Mouse (Mus musculus) MEL (cell line): ENCODE data around the gene Ptger3. TPM values are rescaled to one million over a fixed set of nuclear protein-coding genes. Genes with fewer than 3 reads are reported as not detected.

Experiments used
- DNase-seq: peaks from one replicate; pipeline ENCODE4 v3.0.0; 2011; ENCODE audit warnings: low read depth, low spot score
- H3K27ac ChIP-seq: 2 replicates; pipeline ENCODE4 v1.5.1; 2012; ENCODE audit warnings: low read depth, mild to moderate bottlenecking, control low read depth, low read length, moderate library complexity; ENCODE audit not compliant: control insufficient read depth
- H3K27me3 ChIP-seq, 2 experiments: fragments of 150-350 bp in 1 of 2; sonication (generic) in 1 of 2; 2 replicates each; pipeline ENCODE4 v1.6.1; 2012; ENCODE audit warnings: low read length in 2 of 2, mild to moderate bottlenecking in 2 of 2, improper control_type of control experiment in 1 of 2, moderate library complexity in 1 of 2; ENCODE audit not compliant: insufficient read depth in 2 of 2, control insufficient read depth in 1 of 2
- H3K36me3 ChIP-seq, 2 experiments: 2 replicates each; pipeline ENCODE4 v1.6.1; 2012 to 2014; ENCODE audit warnings: low read length in 2 of 2, improper control_type of control experiment in 1 of 2, inconsistent platforms in 1 of 2, mild to moderate bottlenecking in 1 of 2; ENCODE audit not compliant: insufficient read depth in 2 of 2, control insufficient read depth in 1 of 2
- H3K4me1 ChIP-seq, 2 experiments: fragments of 150-350 bp in 1 of 2; sonication (generic) in 1 of 2; 2 replicates each; pipeline ENCODE4 v1.6.1; 2012; ENCODE audit warnings: low read length in 2 of 2, improper control_type of control experiment in 1 of 2, mild to moderate bottlenecking in 1 of 2; ENCODE audit not compliant: insufficient read depth in 2 of 2, control insufficient read depth in 1 of 2
- H3K4me3 ChIP-seq, 2 experiments: fragments of 150-350 bp in 1 of 2; sonication (generic) in 1 of 2; 2 replicates each; pipeline ENCODE4 v1.5.1; 2012; ENCODE audit warnings: low read depth in 2 of 2, low read length in 2 of 2, mild to moderate bottlenecking in 2 of 2, moderate library complexity in 2 of 2, control low read depth in 1 of 2, improper control_type of control experiment in 1 of 2; ENCODE audit not compliant: control insufficient read depth in 1 of 2, insufficient read depth in 1 of 2
- H3K79me2 ChIP-seq: 2 replicates; pipeline ENCODE4 v1.6.1; 2012; ENCODE audit warnings: mild to moderate bottlenecking, low read length, moderate library complexity; ENCODE audit not compliant: control insufficient read depth, poor library complexity, insufficient read depth
- H3K9ac ChIP-seq: 2 replicates; pipeline ENCODE4 v1.6.1; 2012; ENCODE audit warnings: low read depth, mild to moderate bottlenecking, control low read depth, low read length, moderate library complexity; ENCODE audit not compliant: control insufficient read depth, poor library complexity, severe bottlenecking
- H3K9me3 ChIP-seq: fragments of 150-350 bp; sonication (generic); replicated peaks from 2 replicates; pipeline ENCODE4 v1.6.1; 2012; ENCODE audit warnings: mild to moderate bottlenecking, low read length, improper control_type of control experiment, moderate library complexity; ENCODE audit not compliant: insufficient read depth
- CHD1 ChIP-seq: IDR thresholded peaks from 2 replicates; pipeline ENCODE4 v1.6.1; 2012; ENCODE audit warnings: low read depth, mild to moderate bottlenecking, inconsistent platforms, low read length, improper control_type of control experiment
- E2F4 ChIP-seq: IDR thresholded peaks from 2 replicates; pipeline ENCODE4 v1.6.1; 2011; ENCODE audit warnings: low read depth, low read length, improper control_type of control experiment, borderline replicate concordance
- ELF1 ChIP-seq: IDR thresholded peaks from 2 replicates; pipeline ENCODE4 v1.6.1; 2014; ENCODE audit warnings: low read depth, mild to moderate bottlenecking, inconsistent platforms, low read length, improper control_type of control experiment, moderate library complexity
- ETS1 ChIP-seq: IDR thresholded peaks from 2 replicates; pipeline ENCODE4 v1.6.1; 2012; ENCODE audit warnings: low read depth, mild to moderate bottlenecking, inconsistent platforms, low read length, improper control_type of control experiment, moderate library complexity
- GABPA ChIP-seq: IDR thresholded peaks from 2 replicates; pipeline ENCODE4 v1.6.1; 2012; ENCODE audit warnings: low read depth, mild to moderate bottlenecking, inconsistent platforms, low read length, improper control_type of control experiment, moderate library complexity
- GATA1 ChIP-seq: IDR thresholded peaks from 2 replicates; pipeline ENCODE4 v1.6.1; 2011; ENCODE audit warnings: low read depth, low read length, improper control_type of control experiment
- HCFC1 ChIP-seq: IDR thresholded peaks from 2 replicates; pipeline ENCODE4 v1.6.1; 2012; ENCODE audit warnings: low read depth, mild to moderate bottlenecking, inconsistent platforms, low read length, improper control_type of control experiment, moderate library complexity
- MAFK ChIP-seq: IDR thresholded peaks from 2 replicates; pipeline ENCODE4 v1.6.1; 2011; ENCODE audit warnings: low read depth, mild to moderate bottlenecking, low read length, improper control_type of control experiment, borderline replicate concordance
- MAZ ChIP-seq: IDR thresholded peaks from 2 replicates; pipeline ENCODE4 v1.6.1; 2012; ENCODE audit warnings: low read depth, mild to moderate bottlenecking, inconsistent platforms, low read length, improper control_type of control experiment
- MXI1 ChIP-seq: IDR thresholded peaks from 2 replicates; pipeline ENCODE4 v1.6.1; 2011; ENCODE audit warnings: mild to moderate bottlenecking, low read depth, low read length, improper control_type of control experiment
- MYB ChIP-seq: IDR thresholded peaks from 2 replicates; pipeline ENCODE4 v1.6.1; 2011; ENCODE audit warnings: mild to moderate bottlenecking, low read depth, low read length, improper control_type of control experiment
- MYC ChIP-seq: IDR thresholded peaks from 2 replicates; pipeline ENCODE4 v1.6.1; 2011; ENCODE audit warnings: low read depth, mild to moderate bottlenecking, low read length, improper control_type of control experiment, moderate library complexity
- POLR2A ChIP-seq, 2 experiments: IDR thresholded peaks; 2 replicates each; pipeline ENCODE4 v1.6.1; 2011 to 2012; ENCODE audit warnings: low read length in 2 of 2, mild to moderate bottlenecking in 2 of 2, control low read depth in 1 of 2, improper control_type of control experiment in 1 of 2, low read depth in 1 of 2, moderate library complexity in 1 of 2; ENCODE audit not compliant: control insufficient read depth in 1 of 2, insufficient read depth in 1 of 2, poor library complexity in 1 of 2
- POLR2AphosphoS2 ChIP-seq: IDR thresholded peaks from 2 replicates; pipeline ENCODE4 v1.6.1; 2011; ENCODE audit warnings: low read length, improper control_type of control experiment
- POLR2AphosphoS5 ChIP-seq: IDR thresholded peaks from 2 replicates; pipeline ENCODE4 v1.6.1; 2012; ENCODE audit warnings: low read depth, borderline replicate concordance, mild to moderate bottlenecking, inconsistent platforms, low read length, moderate library complexity, mixed read lengths
- RAD21 ChIP-seq: IDR thresholded peaks from 2 replicates; pipeline ENCODE4 v1.6.1; 2011; ENCODE audit warnings: mild to moderate bottlenecking, low read depth, low read length, improper control_type of control experiment
- RCOR1 ChIP-seq: IDR thresholded peaks from 2 replicates; pipeline ENCODE4 v1.6.1; 2012; ENCODE audit warnings: low read depth, mild to moderate bottlenecking, inconsistent platforms, low read length, improper control_type of control experiment
- SMC3 ChIP-seq: IDR thresholded peaks from 2 replicates; pipeline ENCODE4 v1.6.1; 2011; ENCODE audit warnings: low read depth, low read length, improper control_type of control experiment
- TAL1 ChIP-seq: IDR thresholded peaks from 2 replicates; pipeline ENCODE4 v1.6.1; 2012; ENCODE audit warnings: mild to moderate bottlenecking, inconsistent platforms, low read length, moderate library complexity, mixed read lengths
- TCF12 ChIP-seq: IDR thresholded peaks from 2 replicates; pipeline ENCODE4 v1.6.1; 2014; ENCODE audit warnings: low read depth, mild to moderate bottlenecking, inconsistent platforms, low read length, improper control_type of control experiment, moderate library complexity
- UBTF ChIP-seq: IDR thresholded peaks from 2 replicates; pipeline ENCODE4 v1.6.1; 2012; ENCODE audit warnings: low read depth, mild to moderate bottlenecking, inconsistent platforms, low read length, improper control_type of control experiment, moderate library complexity, borderline replicate concordance; ENCODE audit not compliant: insufficient read depth
- ZC3H11A ChIP-seq: IDR thresholded peaks from 2 replicates; pipeline ENCODE4 v1.6.1; 2012; ENCODE audit warnings: low read depth, mild to moderate bottlenecking, inconsistent platforms, low read length, improper control_type of control experiment
- ZMIZ1 ChIP-seq: IDR thresholded peaks from 2 replicates; pipeline ENCODE4 v1.6.1; 2012; ENCODE audit warnings: low read depth, mild to moderate bottlenecking, inconsistent platforms, low read length, improper control_type of control experiment, moderate library complexity
- ZNF384 ChIP-seq: IDR thresholded peaks from 2 replicates; pipeline ENCODE4 v1.6.1; 2012; ENCODE audit warnings: low read depth, mild to moderate bottlenecking, inconsistent platforms, low read length, improper control_type of control experiment
- polyA plus RNA-seq, 2 experiments: library from polyadenylated mRNA; stranded (reverse) in 1 of 2; unstranded in 1 of 2; fragments of >175 nt in 1 of 2; fragments of >200 nt in 1 of 2; gene quantifications; 2 replicates each; pipeline versions ENCODE4 v1.2.1 to v1.2.4; 2012; ENCODE audit warnings: low replicate concordance in 2 of 2, low read depth in 1 of 2; ENCODE audit not compliant: insufficient read length in 2 of 2, insufficient read depth in 1 of 2, missing spikeins in 1 of 2
- total RNA-seq: library from RNA; depleted of rRNA; stranded (reverse); fragments of 300-350 nt; gene quantifications from 2 replicates; pipeline ENCODE4 v1.2.3, GENCODE M21; 2012

The Ptger3 gene
- total and polyA plus RNA-seq, 3 experiments, result 6.8 to 7.0 TPM; not detected in 1

GRCm38 (mm10) chr3:157549323-157549722 is 17.4 kb upstream of the Ptger3 start:
- no peak overlapping the region for H3K4me3 ChIP-seq
- H3K79me2 ChIP-seq, result peaks cover 2% of the 10 kb centered on the region; the same call in 1 of the 2 replicates
- peaks cover 0 to 45% of the 10 kb centered on the region in 2 experiments; a peak in 3 of 4 replicates for H3K36me3 ChIP-seq
- no peaks in the 10 kb centered on the region for H3K27me3 ChIP-seq
- no peak overlapping the region for H3K9ac ChIP-seq
- H3K9me3 ChIP-seq, result no peaks in the 10 kb centered on the region
- no peak overlapping the region for H3K27ac ChIP-seq
- no peak for DNase-seq
- no peaks in the 10 kb centered on the region for H3K4me1 ChIP-seq
- TF ChIP-seq GATA1 (no peak), ZNF384 (no peak), MAFK (no peak), GABPA (no peak), ETS1 (no peak), POLR2A (IDR thresholded peaks at IDR 0.05; ENCODE audit: control insufficient read depth in 1 of 2, insufficient read depth in 1 of 2, low read depth in 1 of 2, low read length in 2 of 2, poor library complexity in 1 of 2) (no peak), RAD21 (no peak), MXI1 (no peak), TCF12 (no peak), ZMIZ1 (no peak), TAL1 (no peak), MAZ (no peak), HCFC1 (no peak), UBTF (no peak), E2F4 (no peak), ELF1 (no peak), RCOR1 (no peak), ZC3H11A (no peak)

GRCm38 (mm10) chr3:157549758-157550600 is 16.7 kb upstream of the Ptger3 start:
- Histone ChIP-seq H3K36me3 (peaks cover 0 to 38% of the 10 kb centered on the region in 2 experiments; a peak in 3 of 4 replicates), H3K27ac (no peak overlapping the region)

More at GRCm38 (mm10) chr3:157549758-157550600, 16.7 kb upstream of the Ptger3 start:
- Histone ChIP-seq H3K79me2 (peaks cover 2% of the 10 kb centered on the region; the same call in 1 of the 2 replicates), H3K4me3 (no peak overlapping the region), H3K9ac (no peak overlapping the region), H3K9me3 (no peaks in the 10 kb centered on the region), H3K4me1 (no peaks in the 10 kb centered on the region), H3K27me3 (no peaks in the 10 kb centered on the region)
- DNase-seq, result peak; percentile 24
- TF ChIP-seq POLR2AphosphoS2, result peak; percentile 19; the same call in 1 of the 2 replicates
- no peak for TF ChIP-seq TAL1
- TF ChIP-seq GATA1, result no peak
- TF ChIP-seq CHD1, result no peak
- no peak for TF ChIP-seq MAFK
- TF ChIP-seq RCOR1, result no peak
- no peak for TF ChIP-seq MYB
- TF ChIP-seq MYC, result no peak
- no peak for TF ChIP-seq POLR2AphosphoS5
- TF ChIP-seq SMC3, result no peak
- TF ChIP-seq POLR2A (IDR thresholded peaks at IDR 0.05; ENCODE audit: control insufficient read depth in 1 of 2, insufficient read depth in 1 of 2, low read depth in 1 of 2, low read length in 2 of 2, poor library complexity in 1 of 2), result 0 out of 4 replicates have a peak, but pooled peaks of 1 of the 2 experiments have one; percentile 11
